Mouse (Mus musculus): ENCODE results near the gene Cdh4. TPM values are rescaled to one million over a fixed set of nuclear protein-coding genes. Genes with fewer than 3 reads are reported as not detected.

Cdh4 gene
- polyA plus RNA-seq, 1 experiment, result 9.3 TPM

DNA sequence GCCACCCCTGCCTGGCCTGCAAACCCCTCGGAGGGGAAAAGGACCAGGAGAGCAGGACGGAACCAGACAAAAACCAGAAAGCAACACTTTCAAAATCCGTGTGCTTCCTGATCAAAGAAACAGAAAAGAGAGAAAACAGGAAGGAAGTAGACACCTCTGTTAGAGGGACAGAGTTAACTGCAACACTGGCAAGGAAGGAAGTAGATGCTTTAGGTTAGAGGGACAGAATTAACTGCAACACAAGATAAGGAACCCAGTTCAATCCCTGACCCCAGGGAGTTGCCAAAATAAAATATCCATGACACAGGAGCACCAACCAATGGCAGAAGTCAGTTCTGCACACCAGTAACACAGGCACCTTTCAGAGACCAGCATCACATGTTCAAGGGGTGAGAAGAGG, 491.9 kb downstream of the Cdh4 start:
- no peak for TF ChIP-seq CTCF (IDR thresholded peaks at IDR 0.05; ENCODE audit: borderline replicate concordance, insufficient read depth, low read depth, low read length)
- TF ChIP-seq POLR2A (IDR thresholded peaks at IDR 0.05; ENCODE audit: borderline replicate concordance, insufficient read depth, low read length), result no peak
- WGBS, result 86% methylated on average over 3 of the region's 3 CpGs
- Histone ChIP-seq H3K27me3 (ENCODE audit: control insufficient read depth, insufficient read depth, low read length) (no peaks in the 10 kb centered on the region), H3K4me3 (replicated peaks; ENCODE audit: insufficient read depth, low read depth, low read length) (no peak overlapping the region), H3K4me1 (ENCODE audit: control insufficient read depth, insufficient read depth, low read length) (peaks cover 6% of the 10 kb centered on the region), H3K27ac (ENCODE audit: insufficient read depth, low read length) (no peak overlapping the region)
- no peak for DNase-seq

DNA sequence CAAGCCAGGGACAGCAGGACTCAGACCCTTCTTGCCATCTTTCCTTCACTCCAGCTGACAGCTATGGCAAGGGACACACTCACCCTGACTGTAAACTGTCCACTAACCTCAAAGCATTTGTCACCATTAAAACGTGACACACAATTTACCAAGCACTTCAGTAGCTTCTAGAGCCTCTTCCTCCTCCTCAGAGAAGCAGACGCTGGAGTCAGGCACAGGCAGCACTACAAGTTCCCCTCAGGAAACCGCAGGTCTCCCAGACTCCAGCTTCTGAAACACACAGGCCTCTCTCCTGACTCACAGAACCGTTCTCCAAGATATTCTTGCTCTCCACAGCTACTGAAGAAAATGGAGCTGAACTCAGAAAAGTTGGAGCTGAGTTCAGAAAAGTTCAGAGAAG, 494.9 kb downstream of the Cdh4 start:
- 77% methylated on average over 4 of the region's 4 CpGs for WGBS
- TF ChIP-seq POLR2A (IDR thresholded peaks at IDR 0.05; ENCODE audit: borderline replicate concordance, insufficient read depth, low read length) (no peak), CTCF (IDR thresholded peaks at IDR 0.05; ENCODE audit: borderline replicate concordance, insufficient read depth, low read depth, low read length) (no peak)
- no peak overlapping the region for H3K4me3 ChIP-seq (replicated peaks; ENCODE audit: insufficient read depth, low read depth, low read length)
- H3K27ac ChIP-seq (ENCODE audit: insufficient read depth, low read length), result no peak overlapping the region
- peaks cover 16% of the 10 kb centered on the region for H3K4me1 ChIP-seq (ENCODE audit: control insufficient read depth, insufficient read depth, low read length)
- H3K27me3 ChIP-seq (ENCODE audit: control insufficient read depth, insufficient read depth, low read length), result no peaks in the 10 kb centered on the region
- DNase-seq, result no peak

DNA sequence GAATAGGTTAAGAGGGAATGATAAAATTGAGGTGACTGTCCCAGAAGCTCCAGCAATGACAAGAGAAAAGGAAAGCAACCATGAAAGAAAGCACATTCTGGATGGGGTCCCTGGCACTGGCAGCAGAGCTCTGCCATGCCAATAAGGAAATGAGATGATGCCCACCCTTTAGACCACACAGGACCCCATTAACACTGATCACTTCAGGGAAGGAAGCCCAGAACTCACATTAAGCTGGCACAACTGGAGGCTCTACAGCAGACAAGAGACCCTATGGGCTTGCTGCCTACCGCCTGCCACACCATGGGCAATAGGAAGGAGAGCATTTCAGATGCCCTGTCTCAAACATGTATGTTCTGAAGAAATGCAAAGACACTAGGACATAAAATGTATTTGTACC, 499.5 kb downstream of the Cdh4 start:
- peaks cover 37% of the 10 kb centered on the region for H3K4me1 ChIP-seq (ENCODE audit: control insufficient read depth, insufficient read depth, low read length)
- TF ChIP-seq POLR2A (IDR thresholded peaks at IDR 0.05; ENCODE audit: borderline replicate concordance, insufficient read depth, low read length) (no peak), CTCF (IDR thresholded peaks at IDR 0.05; ENCODE audit: borderline replicate concordance, insufficient read depth, low read depth, low read length) (no peak)
- WGBS, result 87% methylated on average over 1 of the region's 1 CpGs

DNA sequence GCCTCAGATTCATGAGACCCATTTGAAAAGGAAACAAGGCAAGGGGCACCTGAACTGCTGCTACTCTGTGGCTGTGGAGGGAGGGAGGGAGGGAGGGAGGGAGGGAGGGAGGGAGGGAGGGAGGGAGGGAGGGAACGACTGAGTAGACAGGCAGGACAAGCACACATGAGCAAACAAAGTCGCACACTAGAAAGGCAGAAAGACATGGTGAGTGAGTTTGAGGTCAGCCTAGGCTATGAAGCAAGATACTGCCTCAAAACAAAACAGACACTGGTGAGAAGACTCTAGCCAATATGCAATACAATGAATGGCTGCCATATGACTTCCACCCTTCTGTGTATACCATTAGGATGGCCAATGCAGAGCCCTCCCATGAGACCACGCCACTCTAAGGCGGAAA, 502.8 kb downstream of the Cdh4 start:
- TF ChIP-seq CTCF (IDR thresholded peaks at IDR 0.05; ENCODE audit: borderline replicate concordance, insufficient read depth, low read depth, low read length) (no peak), POLR2A (IDR thresholded peaks at IDR 0.05; ENCODE audit: borderline replicate concordance, insufficient read depth, low read length) (no peak)
- Histone ChIP-seq H3K27ac (ENCODE audit: insufficient read depth, low read length) (no peak overlapping the region), H3K4me1 (ENCODE audit: control insufficient read depth, insufficient read depth, low read length) (peaks cover 42% of the 10 kb centered on the region), H3K27me3 (ENCODE audit: control insufficient read depth, insufficient read depth, low read length) (no peaks in the 10 kb centered on the region), H3K4me3 (replicated peaks; ENCODE audit: insufficient read depth, low read depth, low read length) (no peak overlapping the region)
- WGBS, result 42% methylated on average over 4 of the region's 4 CpGs
- DNase-seq, result no peak

More for the DNA sequence above, 499.5 kb downstream of the Cdh4 start:
- no peak for DNase-seq
- no peak overlapping the region for H3K27ac ChIP-seq (ENCODE audit: insufficient read depth, low read length)
- H3K27me3 ChIP-seq (ENCODE audit: control insufficient read depth, insufficient read depth, low read length), result no peaks in the 10 kb centered on the region
- H3K4me3 ChIP-seq (replicated peaks; ENCODE audit: insufficient read depth, low read depth, low read length), result no peak overlapping the region

DNA sequence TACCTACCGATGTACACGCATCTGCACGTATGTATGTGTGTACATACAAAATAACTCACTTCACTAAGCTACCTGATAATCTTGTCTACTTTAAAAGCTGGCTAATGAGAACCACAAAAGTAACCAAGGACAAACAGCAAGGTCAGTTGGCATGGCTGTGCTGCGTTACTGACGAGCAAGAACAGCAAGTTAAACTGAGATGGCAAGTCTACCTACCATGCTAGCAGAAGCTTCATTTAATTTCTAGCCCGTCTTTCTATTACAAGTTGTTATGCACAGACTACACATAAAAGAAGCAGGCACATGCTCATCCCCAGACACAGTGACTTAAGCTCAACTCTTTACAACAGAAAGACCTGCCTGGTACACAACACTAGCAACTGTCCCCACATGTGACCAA, 504.3 kb downstream of the Cdh4 start:
- WGBS, result 84% methylated on average over 6 of the region's 6 CpGs
- Histone ChIP-seq H3K27me3 (ENCODE audit: control insufficient read depth, insufficient read depth, low read length) (no peaks in the 10 kb centered on the region), H3K4me3 (replicated peaks; ENCODE audit: insufficient read depth, low read depth, low read length) (no peak overlapping the region), H3K4me1 (ENCODE audit: control insufficient read depth, insufficient read depth, low read length) (peaks cover 43% of the 10 kb centered on the region), H3K27ac (ENCODE audit: insufficient read depth, low read length) (no peak overlapping the region)
- no peak for DNase-seq
- TF ChIP-seq POLR2A (IDR thresholded peaks at IDR 0.05; ENCODE audit: borderline replicate concordance, insufficient read depth, low read length), result no peak
- TF ChIP-seq CTCF (IDR thresholded peaks at IDR 0.05; ENCODE audit: borderline replicate concordance, insufficient read depth, low read depth, low read length), result no peak

DNA sequence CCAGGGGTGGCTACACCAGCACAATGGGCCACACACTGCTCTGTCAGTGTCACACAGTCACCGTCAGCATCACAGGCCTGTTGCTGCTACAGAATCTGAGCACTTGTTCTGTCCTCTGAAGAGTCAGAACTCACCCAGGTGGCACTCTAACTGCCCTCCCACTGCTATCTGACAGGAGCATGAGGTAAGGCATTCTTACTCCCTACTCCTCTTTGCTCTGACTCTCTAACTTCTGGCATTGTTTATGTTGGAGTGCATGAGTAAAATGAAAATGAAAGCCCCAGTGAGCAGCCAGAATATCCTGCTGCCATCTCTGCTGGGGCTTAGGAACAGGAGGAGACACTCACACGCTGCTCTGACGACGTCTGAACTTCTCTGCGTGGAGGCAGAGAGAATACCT, 505.4 kb downstream of the Cdh4 start:
- TF ChIP-seq CTCF (IDR thresholded peaks at IDR 0.05; ENCODE audit: borderline replicate concordance, insufficient read depth, low read depth, low read length) (no peak), POLR2A (IDR thresholded peaks at IDR 0.05; ENCODE audit: borderline replicate concordance, insufficient read depth, low read length) (no peak)
- Histone ChIP-seq H3K27ac (ENCODE audit: insufficient read depth, low read length) (peak overlapping the region; percentile 43; the same call in 1 of the 2 replicates), H3K4me1 (ENCODE audit: control insufficient read depth, insufficient read depth, low read length) (peaks cover 47% of the 10 kb centered on the region), H3K27me3 (ENCODE audit: control insufficient read depth, insufficient read depth, low read length) (no peaks in the 10 kb centered on the region), H3K4me3 (replicated peaks; ENCODE audit: insufficient read depth, low read depth, low read length) (no peak overlapping the region)
- 9% methylated on average over 5 of the region's 5 CpGs for WGBS
- no peak for DNase-seq

DNA sequence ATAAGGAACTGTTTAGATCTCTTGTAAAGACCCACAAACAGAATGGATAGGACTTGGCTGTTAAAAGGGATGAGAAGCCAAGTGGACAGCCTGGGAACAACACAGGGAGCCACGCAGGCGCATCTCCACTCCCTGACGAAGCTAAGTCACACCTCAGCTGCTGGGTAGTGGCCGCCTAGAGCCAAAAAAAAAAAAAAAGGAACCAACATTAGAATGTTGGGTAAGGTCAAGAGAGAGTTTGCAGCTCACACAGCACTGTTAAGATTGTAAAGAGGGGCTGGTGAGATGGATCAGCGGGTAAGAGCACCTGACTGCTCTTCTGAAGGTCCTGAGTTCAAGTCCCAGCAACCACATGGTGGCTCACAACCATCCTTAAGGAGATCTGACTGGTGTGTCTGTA, 506.6 kb downstream of the Cdh4 start:
- Histone ChIP-seq H3K4me1 (ENCODE audit: control insufficient read depth, insufficient read depth, low read length) (peaks cover 44% of the 10 kb centered on the region), H3K4me3 (replicated peaks; ENCODE audit: insufficient read depth, low read depth, low read length) (no peak overlapping the region), H3K27ac (ENCODE audit: insufficient read depth, low read length) (no peak overlapping the region), H3K27me3 (ENCODE audit: control insufficient read depth, insufficient read depth, low read length) (no peaks in the 10 kb centered on the region)
- 39% methylated on average over 5 of the region's 5 CpGs for WGBS
- DNase-seq, result no peak
- no peak for TF ChIP-seq POLR2A (IDR thresholded peaks at IDR 0.05; ENCODE audit: borderline replicate concordance, insufficient read depth, low read length)
- no peak for TF ChIP-seq CTCF (IDR thresholded peaks at IDR 0.05; ENCODE audit: borderline replicate concordance, insufficient read depth, low read depth, low read length)

Measured in cerebellum, adult 2 months (tissue).